Mouse (Mus musculus) heart, embryonic 13.5 days (tissue): ENCODE data around the gene Gm21985. TPM values are rescaled to one million over a fixed set of nuclear protein-coding genes. Genes with fewer than 3 reads are reported as not detected.

ENCODE experiments used
- ATAC-seq: fragments of 200-750 bp; cut with Nextera tagmentation; 2 replicates; pipeline ENCODE4 v1.8.0; 2017; ENCODE audit warnings: moderate TSS enrichment; ENCODE audit not compliant: insufficient number of reproducible peaks, low FRiP score, low TSS enrichment; ENCODE audit errors: extremely low read depth
- H3K27ac ChIP-seq: fragments of 300-500 bp; sonication (generic); replicated peaks from 2 replicates; pipeline ENCODE4 v1.5.1; 2015; ENCODE audit warnings: moderate library complexity, mild to moderate bottlenecking, inconsistent platforms
- H3K27me3 ChIP-seq: fragments of 300-500 bp; sonication (generic); replicated peaks from 2 replicates; pipeline ENCODE4 v1.6.1; 2015; ENCODE audit warnings: mild to moderate bottlenecking, inconsistent platforms
- H3K36me3 ChIP-seq: fragments of 300-500 bp; sonication (generic); 2 replicates; pipeline ENCODE4 v1.6.1; 2015; ENCODE audit warnings: mild to moderate bottlenecking, inconsistent platforms
- H3K4me1 ChIP-seq: fragments of 300-500 bp; sonication (generic); 2 replicates; pipeline ENCODE4 v1.6.1; 2015; ENCODE audit warnings: inconsistent platforms
- H3K4me2 ChIP-seq: fragments of 300-500 bp; sonication (generic); 2 replicates; pipeline ENCODE4 v1.6.1; 2015; ENCODE audit warnings: inconsistent platforms, mild to moderate bottlenecking, moderate library complexity
- H3K4me3 ChIP-seq: fragments of 300-500 bp; sonication (generic); 2 replicates; pipeline ENCODE4 v1.5.1; 2015; ENCODE audit warnings: moderate library complexity, mild to moderate bottlenecking, inconsistent platforms
- H3K9ac ChIP-seq: fragments of 300-500 bp; sonication (generic); 2 replicates; pipeline ENCODE4 v1.6.1; 2015; ENCODE audit warnings: inconsistent platforms, mild to moderate bottlenecking, moderate library complexity
- H3K9me3 ChIP-seq: fragments of 300-500 bp; sonication (generic); 2 replicates; pipeline ENCODE4 v1.6.1; 2016; ENCODE audit warnings: inconsistent platforms
- WGBS: fragments of 180-500 bp; shearing (Covaris S2); methylation state at CpG from one replicate; pipeline ENCODE4 v1.1.7; 2015; ENCODE audit warnings: mixed read lengths; 5-methylcytosine and 5-hydroxymethylcytosine counted together
- polyA plus RNA-seq: library from polyadenylated mRNA; unstranded; fragments of >200 nt; fragmentation: Nextera tagmentation; extraction: Ambion mirVana; gene quantifications from 2 replicates; pipeline ENCODE4 v1.2.1, GENCODE M21; 2015

Gene Gm21985
- polyA plus RNA-seq, 1 experiment from 2014 or later, result not detected

GRCm38 (mm10) chr2:112289507-112289906 is 23.4 kb downstream of the Gm21985 start:
- Histone ChIP-seq H3K9me3 (no peaks in the 10 kb centered on the region), H3K36me3 (peaks cover 4% of the 10 kb centered on the region), H3K9ac (no peak overlapping the region), H3K4me1 (peaks cover 12% of the 10 kb centered on the region), H3K27ac (no peak overlapping the region), H3K4me2 (no peak overlapping the region), H3K27me3 (no peaks in the 10 kb centered on the region), H3K4me3 (no peak overlapping the region)
- no peak for ATAC-seq
- WGBS, result 78% methylated on average over 3 of the region's 3 CpGs

GRCm38 (mm10) chr2:112292823-112293222 is 26.7 kb downstream of the Gm21985 start:
- no peak overlapping the region for H3K4me2 ChIP-seq
- H3K36me3 ChIP-seq, result peaks cover 4% of the 10 kb centered on the region
- H3K9ac ChIP-seq, result no peak overlapping the region
- no peaks in the 10 kb centered on the region for H3K9me3 ChIP-seq
- ATAC-seq, result no peak
- H3K4me1 ChIP-seq, result peaks cover 23% of the 10 kb centered on the region
- H3K27ac ChIP-seq, result no peak overlapping the region
- 66% methylated on average over 2 of the region's 2 CpGs for WGBS
- no peaks in the 10 kb centered on the region for H3K27me3 ChIP-seq
- H3K4me3 ChIP-seq, result no peak overlapping the region

- ATAC-seq, result no peak
- Histone ChIP-seq H3K9me3 (no peaks in the 10 kb centered on the region), H3K4me3 (peak overlapping the region; percentile 29), H3K4me2 (peak overlapping the region; percentile 58), H3K36me3 (peaks cover 4% of the 10 kb centered on the region), H3K27ac (peak overlapping the region; percentile 93), H3K4me1 (peaks cover 21% of the 10 kb centered on the region), H3K9ac (peak overlapping the region; percentile 67; the same call in 1 of the 2 replicates), H3K27me3 (no peaks in the 10 kb centered on the region)
- WGBS, result 42% methylated on average over 3 of the region's 3 CpGs
Observed at GRCm38 (mm10) chr2:112296211-112296610, 30.1 kb downstream of the Gm21985 start.

DNA sequence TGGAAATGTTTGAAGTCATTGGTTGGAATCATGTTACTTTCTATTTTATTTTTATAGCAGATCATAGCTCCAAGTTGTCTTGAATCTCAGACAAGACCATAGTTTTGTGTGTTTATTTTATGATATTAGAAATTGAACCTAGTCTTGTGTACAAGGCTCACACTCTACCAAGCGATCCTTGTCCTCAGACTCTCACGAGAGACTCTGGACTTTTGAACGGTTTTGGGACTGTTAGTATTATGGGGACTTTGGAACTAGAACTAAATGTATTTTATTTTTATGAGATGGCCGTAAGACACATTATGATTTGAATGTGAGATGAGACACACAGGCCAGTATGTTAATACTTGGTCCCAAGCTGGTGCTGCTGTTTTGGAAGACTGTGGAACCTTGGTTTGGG is 32.1 kb downstream of the Gm21985 start:
- no peaks in the 10 kb centered on the region for H3K9me3 ChIP-seq
- no peak overlapping the region for H3K4me3 ChIP-seq
- WGBS, result 91% methylated on average over 4 of the region's 4 CpGs
- no peak for ATAC-seq
- H3K27me3 ChIP-seq, result no peaks in the 10 kb centered on the region
- H3K36me3 ChIP-seq, result peaks cover 4% of the 10 kb centered on the region
- no peak overlapping the region for H3K27ac ChIP-seq
- H3K9ac ChIP-seq, result no peak overlapping the region
- H3K4me1 ChIP-seq, result peaks cover 21% of the 10 kb centered on the region
- no peak overlapping the region for H3K4me2 ChIP-seq

- ATAC-seq, result no peak
- peaks cover 33% of the 10 kb centered on the region for H3K4me1 ChIP-seq
- WGBS, result 64% methylated on average over 3 of the region's 3 CpGs
- peak overlapping the region; percentile 53; the same call in 1 of the 2 replicates for H3K4me2 ChIP-seq
- H3K27ac ChIP-seq, result peak overlapping the region; percentile 54
- no peaks in the 10 kb centered on the region for H3K36me3 ChIP-seq
- no peak overlapping the region for H3K9ac ChIP-seq
- no peaks in the 10 kb centered on the region for H3K27me3 ChIP-seq
- no peaks in the 10 kb centered on the region for H3K9me3 ChIP-seq
- no peak overlapping the region for H3K4me3 ChIP-seq
Observed at GRCm38 (mm10) chr2:112308671-112309070, 42.6 kb downstream of the Gm21985 start.

DNA sequence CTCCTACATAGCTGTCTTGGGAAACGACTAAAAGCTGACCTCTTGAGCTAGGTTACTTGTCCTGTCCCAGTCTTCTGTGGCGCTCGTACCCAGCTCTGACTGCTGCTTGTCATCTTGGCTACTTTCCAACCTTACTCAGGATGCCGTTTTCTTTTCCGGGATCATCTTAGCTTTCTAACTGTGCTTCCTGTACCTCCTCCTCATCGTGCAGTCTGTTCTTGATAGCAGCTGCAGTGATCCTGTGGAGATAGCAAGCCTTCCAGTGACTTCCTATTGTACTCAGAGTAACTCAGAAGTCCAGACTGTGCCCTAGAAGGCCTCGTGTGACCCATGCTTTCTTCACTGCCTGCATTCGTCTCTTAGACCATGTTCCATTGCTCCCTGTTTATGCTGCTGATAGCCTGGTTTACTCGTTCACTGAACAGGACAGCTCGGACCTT is 43.1 kb downstream of the Gm21985 start:
- WGBS, result 27% methylated on average over 10 of the region's 10 CpGs
- H3K27ac ChIP-seq, result peak overlapping the region; percentile 54

GRCm38 (mm10) chr2:112315638-112316037 is 49.5 kb downstream of the Gm21985 start:
- peaks cover 7% of the 10 kb centered on the region for H3K36me3 ChIP-seq
- H3K27ac ChIP-seq, result no peak overlapping the region
- H3K4me2 ChIP-seq, result no peak overlapping the region
- WGBS, result 87% methylated on average over 7 of the region's 7 CpGs
- H3K9me3 ChIP-seq, result no peaks in the 10 kb centered on the region
- peaks cover 16% of the 10 kb centered on the region for H3K4me1 ChIP-seq
- no peak overlapping the region for H3K4me3 ChIP-seq
- no peak overlapping the region for H3K9ac ChIP-seq
- H3K27me3 ChIP-seq, result no peaks in the 10 kb centered on the region
- no peak for ATAC-seq

More for the DNA sequence above, 43.1 kb downstream of the Gm21985 start:
- peak overlapping the region; percentile 26; the same call in 1 of the 2 replicates for H3K9ac ChIP-seq
- H3K27me3 ChIP-seq, result no peaks in the 10 kb centered on the region
- ATAC-seq, result no peak
- peaks cover 33% of the 10 kb centered on the region for H3K4me1 ChIP-seq
- peaks cover under 1% of the 10 kb centered on the region; the same call in 1 of the 2 replicates for H3K36me3 ChIP-seq
- no peaks in the 10 kb centered on the region for H3K9me3 ChIP-seq
- H3K4me2 ChIP-seq, result peak overlapping the region; percentile 53
- H3K4me3 ChIP-seq, result 0 out of 2 replicates have a peak overlapping the region, but pooled peaks have one; percentile 2

- no peak for ATAC-seq
- Histone ChIP-seq H3K4me2 (no peak overlapping the region), H3K27me3 (no peaks in the 10 kb centered on the region), H3K27ac (no peak overlapping the region), H3K36me3 (peaks cover 7% of the 10 kb centered on the region), H3K4me1 (peaks cover 8% of the 10 kb centered on the region; the same call in 1 of the 2 replicates), H3K9me3 (no peaks in the 10 kb centered on the region), H3K9ac (no peak overlapping the region), H3K4me3 (no peak overlapping the region)
- WGBS, result 76% methylated on average over 2 of the region's 2 CpGs
Observed at GRCm38 (mm10) chr2:112318227-112318626, 52.1 kb downstream of the Gm21985 start.

DNA sequence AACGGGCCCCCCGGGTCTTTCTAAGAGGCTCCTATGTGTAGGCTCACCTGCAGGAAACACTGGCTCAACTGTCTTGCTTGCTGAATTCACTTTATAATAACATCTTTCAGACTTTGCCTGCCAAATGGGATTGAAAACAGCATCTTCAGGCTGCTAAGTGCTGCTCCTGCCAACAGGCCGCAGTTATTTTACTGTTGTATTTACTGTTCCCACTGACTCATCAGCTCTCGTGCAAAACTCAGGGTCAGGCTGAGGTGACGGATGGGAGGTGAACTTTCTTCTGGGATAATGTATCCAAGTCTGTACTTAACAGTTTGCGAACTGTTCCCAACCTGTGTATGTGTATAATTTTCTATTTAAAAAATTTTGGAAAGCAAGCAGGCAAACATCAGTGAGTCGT is 52.8 kb downstream of the Gm21985 start:
- H3K27ac ChIP-seq, result no peak overlapping the region
- no peak overlapping the region for H3K9ac ChIP-seq
- WGBS, result 79% methylated on average over 7 of the region's 7 CpGs
- H3K4me2 ChIP-seq, result no peak overlapping the region
- H3K4me1 ChIP-seq, result peaks cover 8% of the 10 kb centered on the region; the same call in 1 of the 2 replicates
- H3K9me3 ChIP-seq, result no peaks in the 10 kb centered on the region
- H3K36me3 ChIP-seq, result peaks cover 7% of the 10 kb centered on the region
- H3K27me3 ChIP-seq, result no peaks in the 10 kb centered on the region
- no peak for ATAC-seq
- H3K4me3 ChIP-seq, result no peak overlapping the region

DNA sequence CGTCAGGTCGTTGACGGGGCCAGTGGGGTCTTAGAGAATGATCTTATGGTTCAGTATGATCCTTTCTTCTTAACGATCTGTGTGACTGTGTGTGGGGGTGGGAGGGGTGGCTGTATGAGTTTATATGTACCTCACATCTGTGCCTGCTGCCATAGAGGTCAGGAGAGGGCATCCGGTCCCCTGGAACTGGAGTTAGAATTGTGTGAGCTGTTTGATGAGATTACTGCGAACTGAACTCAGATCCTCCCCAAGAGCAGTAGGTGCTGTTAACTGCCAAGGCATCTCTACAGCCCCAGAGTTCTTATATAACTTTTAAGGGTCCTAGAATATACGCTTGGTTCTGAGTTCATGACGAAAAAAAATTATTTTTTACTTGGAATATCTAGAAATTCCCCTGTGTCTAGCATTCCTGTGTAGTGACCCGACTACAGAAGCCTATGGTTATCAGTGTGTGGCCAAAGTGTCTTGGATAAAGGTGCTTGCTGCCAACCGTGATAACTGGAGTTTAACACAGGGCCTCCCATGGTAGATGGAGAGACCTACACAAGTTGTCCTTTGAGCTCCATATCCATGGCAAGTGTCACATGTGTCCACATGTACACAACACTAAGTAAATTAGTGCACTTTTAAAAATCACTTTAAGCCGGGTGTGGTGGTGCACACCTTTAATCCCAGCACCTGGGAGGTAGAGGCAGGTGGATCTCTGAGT is 62.1 kb downstream of the Gm21985 start:
- Histone ChIP-seq H3K9ac (no peak overlapping the region), H3K9me3 (no peaks in the 10 kb centered on the region), H3K27ac (no peak overlapping the region), H3K36me3 (peaks cover 3% of the 10 kb centered on the region; the same call in 1 of the 2 replicates), H3K4me2 (no peak overlapping the region), H3K4me1 (peaks cover 18% of the 10 kb centered on the region), H3K27me3 (no peaks in the 10 kb centered on the region), H3K4me3 (no peak overlapping the region)
- no peak for ATAC-seq
- WGBS, result 69% methylated on average over 11 of the region's 11 CpGs

GRCm38 (mm10) chr2:112332051-112332898 is 66.2 kb downstream of the Gm21985 start:
- 46% methylated on average over 4 of the region's 4 CpGs for WGBS
- no peaks in the 10 kb centered on the region for H3K9me3 ChIP-seq
- H3K27ac ChIP-seq, result peak overlapping the region; percentile 28; the same call in 1 of the 2 replicates
- H3K4me2 ChIP-seq, result no peak overlapping the region
- peaks cover 19% of the 10 kb centered on the region for H3K4me1 ChIP-seq
- H3K9ac ChIP-seq, result peak overlapping the region; percentile 40
- peaks cover 39% of the 10 kb centered on the region for H3K36me3 ChIP-seq
- H3K4me3 ChIP-seq, result no peak overlapping the region
- ATAC-seq, result no peak
- H3K27me3 ChIP-seq, result no peaks in the 10 kb centered on the region
